Mouse (Mus musculus) heart, embryonic 12.5 days (tissue): Measurements from ENCODE around the gene Rnf181. TPM values are rescaled to one million over a fixed set of nuclear protein-coding genes. Genes with fewer than 3 reads are reported as not detected.
A peak's percentile ranks its signal among the peaks of the same experiment; 100 is the strongest.

Experiments used
- ATAC-seq: fragments of 200-750 bp; cut with Nextera tagmentation; 2 replicates; pipeline ENCODE4 v1.8.0; 2017; ENCODE audit warnings: moderate TSS enrichment, moderate library complexity; ENCODE audit not compliant: insufficient number of reproducible peaks, low FRiP score
- H3K27ac ChIP-seq: fragments of 300-500 bp; sonication (generic); 2 replicates; pipeline ENCODE4 v1.5.1; 2016; ENCODE audit warnings: mild to moderate bottlenecking, moderate library complexity; ENCODE audit not compliant: poor library complexity, severe bottlenecking
- H3K27me3 ChIP-seq: fragments of 300-500 bp; sonication (generic); replicated peaks from 2 replicates; pipeline ENCODE4 v1.6.1; 2016; ENCODE audit warnings: mild to moderate bottlenecking, moderate library complexity
- H3K36me3 ChIP-seq: fragments of 300-500 bp; sonication (generic); 2 replicates; pipeline ENCODE4 v1.6.1; 2016; ENCODE audit warnings: mild to moderate bottlenecking, moderate library complexity
- H3K4me1 ChIP-seq: fragments of 300-500 bp; sonication (generic); replicated peaks from 2 replicates; pipeline ENCODE4 v1.6.1; 2016; ENCODE audit warnings: mild to moderate bottlenecking
- H3K4me2 ChIP-seq: fragments of 300-500 bp; sonication (generic); 2 replicates; pipeline ENCODE4 v1.6.1; 2016; ENCODE audit warnings: mild to moderate bottlenecking, moderate library complexity
- H3K4me3 ChIP-seq: fragments of 300-500 bp; sonication (generic); 2 replicates; pipeline ENCODE4 v1.5.1; 2016; ENCODE audit warnings: mild to moderate bottlenecking
- H3K9ac ChIP-seq: fragments of 300-500 bp; sonication (generic); 2 replicates; pipeline ENCODE4 v1.6.1; 2016; ENCODE audit warnings: mild to moderate bottlenecking, moderate library complexity
- H3K9me3 ChIP-seq: fragments of 300-500 bp; sonication (generic); replicated peaks from 2 replicates; pipeline ENCODE4 v1.6.1; 2016; ENCODE audit warnings: mild to moderate bottlenecking, moderate library complexity
- WGBS: fragments of 180-500 bp; shearing (Covaris S2); methylation state at CpG from one replicate; pipeline ENCODE4 v1.1.7; 2016; 5-methylcytosine and 5-hydroxymethylcytosine counted together
- polyA plus RNA-seq: library from polyadenylated mRNA; unstranded; fragments of >200 nt; fragmentation: Nextera tagmentation; extraction: Ambion mirVana; gene quantifications from 2 replicates; pipeline ENCODE4 v1.2.1, GENCODE M21; 2016

The Rnf181 gene
- polyA plus RNA-seq, 1 experiment from 2014 or later = 90.0 TPM

DNA sequence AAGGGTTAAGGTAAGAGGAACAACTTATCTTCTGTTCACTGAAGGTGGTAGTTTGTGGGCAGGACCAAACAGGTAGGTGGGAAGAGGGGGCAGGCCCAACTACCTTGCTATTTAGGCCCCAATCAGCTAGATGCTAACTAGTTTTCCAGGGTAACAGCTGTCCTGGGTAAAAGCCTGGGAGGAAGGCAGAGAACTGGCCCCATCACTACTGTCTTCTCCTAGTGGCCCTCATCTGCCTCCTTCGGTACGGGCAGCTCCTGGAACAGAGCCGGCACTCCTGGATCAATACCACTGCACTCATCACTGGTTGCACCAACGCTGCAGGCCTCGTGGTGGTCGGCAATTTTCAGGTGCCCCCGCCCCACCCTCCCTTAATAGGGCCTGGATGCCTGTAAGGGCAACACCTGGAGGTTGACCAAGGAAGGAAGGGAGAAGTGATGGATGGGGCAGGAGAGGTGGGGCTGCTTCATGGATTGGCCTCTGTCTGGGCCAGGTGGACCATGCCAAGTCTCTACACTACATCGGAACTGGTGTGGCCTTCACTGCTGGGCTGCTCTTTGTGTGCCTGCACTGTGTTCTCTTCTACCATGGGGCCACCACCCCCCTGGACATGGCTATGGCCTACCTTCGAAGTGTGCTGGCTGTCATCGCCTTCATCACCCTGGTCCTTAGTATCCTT, 8.5 kb downstream of the Rnf181 start:
- H3K27ac ChIP-seq = no peak overlapping the region
- peaks cover 54% of the 10 kb centered on the region for H3K4me1 ChIP-seq
- 84% methylated on average over 10 of the region's 10 CpGs for WGBS
- no peak overlapping the region for H3K4me3 ChIP-seq
- H3K9ac ChIP-seq = peak overlapping the region; percentile 29; the same call in 1 of the 2 replicates
- no peaks in the 10 kb centered on the region for H3K9me3 ChIP-seq
- no peak overlapping the region for H3K4me2 ChIP-seq
- H3K27me3 ChIP-seq = no peaks in the 10 kb centered on the region
- peaks cover 32% of the 10 kb centered on the region for H3K36me3 ChIP-seq
- no peak for ATAC-seq

DNA sequence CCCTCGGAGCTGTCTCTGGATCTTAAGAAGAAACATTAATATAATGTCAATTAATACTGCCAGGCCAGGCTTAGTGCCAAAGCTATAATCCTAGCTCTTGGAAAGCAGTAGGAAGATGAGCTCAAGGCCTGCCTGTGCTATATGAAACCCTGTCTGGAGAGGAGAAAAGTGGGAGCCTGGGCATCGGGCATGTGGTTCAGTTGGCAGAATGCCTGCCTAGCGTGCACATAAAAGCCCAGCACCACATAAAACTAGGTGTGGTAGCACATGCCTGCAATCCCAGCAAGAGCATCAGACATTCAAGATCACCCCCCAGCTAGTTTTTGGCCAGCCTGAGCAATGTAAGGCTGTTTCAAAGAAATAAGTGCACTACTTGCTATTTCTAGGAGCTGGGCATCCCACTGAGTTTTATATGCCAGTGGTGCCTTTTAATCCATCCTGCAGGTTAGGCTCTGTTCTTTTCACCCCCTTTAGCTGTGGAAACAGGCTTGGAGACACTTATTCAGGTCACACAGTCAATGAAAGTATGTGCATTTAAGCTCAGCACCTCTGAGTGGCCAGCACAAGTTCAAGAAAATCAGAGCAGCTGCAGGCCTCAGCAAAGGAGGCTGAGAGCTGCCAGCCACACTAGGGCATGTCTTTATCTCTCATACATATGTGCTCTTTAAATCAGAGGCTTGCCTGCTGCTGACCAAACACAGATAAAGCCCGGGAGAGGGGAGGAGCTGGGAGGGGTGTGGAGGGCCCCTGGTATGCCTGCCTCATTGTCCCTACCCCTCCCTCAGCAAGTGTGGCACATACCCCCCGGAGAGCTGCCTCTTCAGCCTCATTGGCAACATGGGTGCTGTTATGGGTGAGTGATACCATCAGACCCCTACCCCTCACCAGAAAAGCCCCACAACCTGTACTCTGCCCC, 9.3 kb downstream of the Rnf181 start:
- H3K4me3 ChIP-seq = no peak overlapping the region
- ATAC-seq = no peak
- WGBS = 55% methylated on average over 5 of the region's 5 CpGs
- peak overlapping the region; percentile 29; the same call in 1 of the 2 replicates for H3K9ac ChIP-seq
- no peak overlapping the region for H3K4me2 ChIP-seq
- H3K4me1 ChIP-seq = peaks cover 62% of the 10 kb centered on the region
- no peaks in the 10 kb centered on the region for H3K9me3 ChIP-seq
- H3K36me3 ChIP-seq = peaks cover 32% of the 10 kb centered on the region
- no peaks in the 10 kb centered on the region for H3K27me3 ChIP-seq
- no peak overlapping the region for H3K27ac ChIP-seq

DNA sequence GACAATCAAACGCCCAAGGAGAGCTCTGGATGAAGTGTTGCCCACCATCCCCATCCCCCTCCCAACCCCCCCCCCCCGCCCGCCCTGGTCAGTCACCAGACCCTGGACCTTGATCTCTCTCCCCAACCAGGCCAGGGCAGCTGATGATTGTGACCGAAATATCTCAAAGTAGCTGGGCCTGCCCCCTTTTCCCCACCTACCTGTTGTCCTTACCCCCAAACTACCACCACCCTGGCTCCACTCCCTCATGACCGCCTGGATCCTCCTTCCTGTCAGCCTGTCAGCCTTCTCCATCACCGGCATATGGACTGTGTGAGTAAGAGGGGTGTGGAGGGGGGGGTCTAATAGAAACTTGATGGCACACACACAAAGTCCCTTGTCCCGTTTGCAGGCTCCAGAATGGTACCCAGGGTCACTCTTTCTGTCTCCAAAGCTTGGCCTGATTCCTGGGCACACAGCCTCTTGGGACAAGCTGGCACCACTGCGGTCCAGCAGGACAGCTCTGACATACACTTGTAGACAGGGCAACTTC, 10.7 kb downstream of the Rnf181 start:
- Histone ChIP-seq H3K4me1 (peaks cover 63% of the 10 kb centered on the region), H3K4me2 (peak overlapping the region; percentile 79), H3K36me3 (peaks cover 33% of the 10 kb centered on the region), H3K27ac (no peak overlapping the region), H3K27me3 (no peaks in the 10 kb centered on the region), H3K9ac (peak overlapping the region; percentile 79), H3K9me3 (no peaks in the 10 kb centered on the region), H3K4me3 (peak overlapping the region; percentile 65)
- ATAC-seq = no peak
- WGBS = 36% methylated on average over 6 of the region's 8 CpGs

GRCm38 (mm10) chr6:72355066-72355911, 11.5 kb downstream of the Rnf181 start, which contains the start of gene Tmem150a:
TSS of gene Tmem150a (plus strand) at chr6:72355447.
- peak within 1 kb of the TSS; percentile 65 for H3K4me3 ChIP-seq
- under 1% methylated on average over 69 of the region's 71 CpGs for WGBS
- peaks cover 36% of the 10 kb centered on the region for H3K36me3 ChIP-seq
- peak; percentile 89 for ATAC-seq
- H3K27me3 ChIP-seq = no peaks in the 10 kb centered on the region
- H3K27ac ChIP-seq = peak within 1 kb of the TSS; percentile 8; the same call in 1 of the 2 replicates
- peaks cover 61% of the 10 kb centered on the region for H3K4me1 ChIP-seq
- no peaks in the 10 kb centered on the region for H3K9me3 ChIP-seq
- H3K9ac ChIP-seq = peak within 1 kb of the TSS; percentile 79
- peak within 1 kb of the TSS; percentile 79 for H3K4me2 ChIP-seq

- Histone ChIP-seq H3K4me1 (peaks cover 60% of the 10 kb centered on the region), H3K9ac (no peak overlapping the region), H3K9me3 (no peaks in the 10 kb centered on the region), H3K4me3 (no peak overlapping the region), H3K27ac (no peak overlapping the region), H3K27me3 (no peaks in the 10 kb centered on the region), H3K4me2 (no peak overlapping the region), H3K36me3 (peaks cover 36% of the 10 kb centered on the region)
- no peak for ATAC-seq
- 76% methylated on average over 1 of the region's 1 CpGs for WGBS
These were observed 12.7 kb downstream of the Rnf181 start for GRCm38 (mm10) chr6:72354025-72354424.

GRCm38 (mm10) chr6:72352636-72353405, 13.9 kb downstream of the Rnf181 start:
- Histone ChIP-seq H3K27ac (0 out of 2 replicates have a peak overlapping the region, but pooled peaks have one; percentile 35), H3K9ac (no peak overlapping the region), H3K4me1 (peaks cover 67% of the 10 kb centered on the region), H3K9me3 (no peaks in the 10 kb centered on the region), H3K4me3 (no peak overlapping the region), H3K27me3 (no peaks in the 10 kb centered on the region), H3K36me3 (peaks cover 30% of the 10 kb centered on the region), H3K4me2 (no peak overlapping the region)
- 61% methylated on average over 5 of the region's 5 CpGs for whole genome bisulfite sequencing
- no peak for ATAC-seq

DNA sequence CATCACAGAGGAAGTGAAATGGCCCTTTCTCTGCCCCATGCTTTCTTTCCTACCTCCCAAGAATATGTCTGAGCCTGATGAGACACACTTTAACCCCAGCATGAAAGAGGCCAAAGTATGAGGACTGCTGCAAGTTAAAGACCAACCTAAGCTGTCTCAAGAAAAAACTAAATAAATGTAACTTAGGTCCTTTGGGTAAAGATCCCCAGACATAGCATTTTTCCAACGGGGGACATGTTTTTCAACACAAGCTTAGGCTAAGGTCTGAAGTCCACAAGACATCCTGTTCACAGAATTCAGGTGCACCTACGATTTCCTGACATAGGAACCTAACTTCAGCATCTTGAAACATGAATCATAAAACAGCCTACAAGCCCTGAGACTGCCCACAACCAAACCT, 16.5 kb downstream of the Rnf181 start:
- Histone ChIP-seq H3K4me3 (no peak overlapping the region), H3K27me3 (no peaks in the 10 kb centered on the region), H3K9ac (no peak overlapping the region), H3K36me3 (peaks cover 27% of the 10 kb centered on the region), H3K27ac (no peak overlapping the region), H3K4me1 (peaks cover 49% of the 10 kb centered on the region), H3K4me2 (no peak overlapping the region), H3K9me3 (no peaks in the 10 kb centered on the region)
- no peak for ATAC-seq
- 89% methylated on average over 2 of the region's 2 CpGs for WGBS

DNA sequence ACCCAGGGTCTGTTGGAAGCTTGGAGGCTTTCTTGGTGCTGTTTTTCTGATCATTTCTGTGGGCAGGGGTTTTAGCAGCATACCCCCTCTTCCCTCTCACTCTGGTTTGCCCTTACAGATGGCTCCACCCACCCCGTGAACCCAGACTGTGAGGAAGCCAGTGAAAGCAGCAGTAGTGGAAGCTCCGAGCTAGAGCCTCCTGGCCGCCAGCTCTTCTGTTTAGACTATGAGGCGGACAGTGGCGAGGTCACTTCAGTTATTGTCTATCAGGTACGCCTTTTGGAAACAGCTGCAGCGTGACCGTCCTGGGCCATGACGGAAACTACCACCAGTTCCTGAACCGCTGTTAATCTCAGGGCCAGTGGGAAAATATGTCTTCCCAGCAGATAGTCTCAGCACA, 18.3 kb downstream of the Rnf181 start:
- H3K9ac ChIP-seq = peak overlapping the region; percentile 90; the same call in 1 of the 2 replicates
- no peaks in the 10 kb centered on the region for H3K9me3 ChIP-seq
- peaks cover 27% of the 10 kb centered on the region for H3K36me3 ChIP-seq
- 81% methylated on average over 10 of the region's 10 CpGs for WGBS
- H3K27me3 ChIP-seq = no peaks in the 10 kb centered on the region
- no peak overlapping the region for H3K27ac ChIP-seq
- peaks cover 44% of the 10 kb centered on the region for H3K4me1 ChIP-seq
- peak overlapping the region; percentile 88 for H3K4me3 ChIP-seq
- H3K4me2 ChIP-seq = peak overlapping the region; percentile 76
- no peak for ATAC-seq

GRCm38 (mm10) chr6:72347166-72347941, 19.4 kb downstream of the Rnf181 start, which contains the start of gene 0610030E20Rik:
TSS of gene 0610030E20Rik (plus strand) at chr6:72347317.
- Histone ChIP-seq H3K4me3 (peak within 1 kb of the TSS; percentile 88), H3K9ac (peak within 1 kb of the TSS; percentile 90), H3K9me3 (no peaks in the 10 kb centered on the region), H3K4me1 (peaks cover 35% of the 10 kb centered on the region), H3K36me3 (peaks cover 31% of the 10 kb centered on the region), H3K4me2 (peak within 1 kb of the TSS; percentile 76), H3K27me3 (no peaks in the 10 kb centered on the region), H3K27ac (peak within 1 kb of the TSS; percentile 92)
- under 1% methylated on average over 71 of the region's 72 CpGs for WGBS
- ATAC-seq = peak; percentile 64
